Mouse (Mus musculus): ENCODE data around the gene 4930524B15Rik. TPM values are rescaled to one million over a fixed set of nuclear protein-coding genes. Genes with fewer than 3 reads are reported as not detected.
"Not testable (repeated sequence)": the region's sequence is repeated elsewhere in the genome, so short reads cannot be mapped to it uniquely, and the experiment has no call there.

4930524B15Rik gene
- total RNA-seq, 2 experiments from 2014 or later: not detected

- not testable (repeated sequence) for ATAC-seq (replicated peaks; ENCODE audit: low FRiP score, poor library complexity, severe bottlenecking)
Observed at GRCm38 (mm10) chr11:31982247-31982943, 17.0 kb downstream of the 4930524B15Rik start.

DNA sequence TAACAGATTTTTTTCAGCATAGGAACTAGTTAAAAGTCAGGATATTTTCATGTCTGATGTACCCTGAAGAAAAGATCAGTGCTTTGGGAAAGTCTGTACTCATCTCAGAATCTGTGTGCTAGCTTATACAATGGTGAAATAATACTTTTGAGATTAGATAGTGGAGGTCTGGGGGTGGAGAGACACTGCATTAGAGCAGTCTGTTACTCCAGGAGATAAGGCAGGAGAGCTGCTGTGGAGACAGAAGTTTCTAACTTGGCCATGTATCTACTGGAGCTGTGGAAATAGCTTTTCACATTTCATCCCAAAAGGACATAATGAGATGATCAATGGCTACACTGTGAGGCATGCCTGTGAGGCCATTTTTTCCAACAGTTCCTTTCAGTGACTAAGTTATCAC is 17.9 kb downstream of the 4930524B15Rik start:
- no peak for ATAC-seq (replicated peaks; ENCODE audit: low FRiP score, poor library complexity, severe bottlenecking)

- no peak for ATAC-seq (replicated peaks; ENCODE audit: low FRiP score, poor library complexity, severe bottlenecking)
Observed at GRCm38 (mm10) chr11:31984786-31985185, 19.4 kb downstream of the 4930524B15Rik start.

DNA sequence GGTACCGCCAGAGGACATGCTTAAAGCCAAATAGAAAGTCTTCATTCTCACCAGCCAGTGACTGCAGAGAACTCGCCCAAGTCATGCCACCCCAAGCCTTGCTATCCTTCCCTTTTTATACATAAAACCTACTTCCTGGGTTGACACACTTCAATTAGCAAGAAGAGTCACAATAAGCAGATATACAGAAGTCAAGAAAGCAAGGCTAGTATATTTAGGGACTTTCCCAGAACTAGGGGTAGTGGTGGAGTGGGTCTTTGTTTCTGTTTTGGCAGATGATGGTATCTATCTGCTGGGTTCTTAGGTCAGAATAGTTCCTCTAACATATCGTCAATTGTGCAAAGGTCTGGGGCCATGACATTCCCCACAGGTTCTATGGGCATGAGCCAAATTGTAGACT is 27.1 kb downstream of the 4930524B15Rik start:
- no peak for ATAC-seq (replicated peaks; ENCODE audit: low FRiP score, poor library complexity, severe bottlenecking)

GRCm38 (mm10) chr11:31999716-32000115 is 34.3 kb downstream of the 4930524B15Rik start:
- ATAC-seq (replicated peaks; ENCODE audit: low FRiP score, poor library complexity, severe bottlenecking): no peak

GRCm38 (mm10) chr11:32000281-32000680 is 34.9 kb downstream of the 4930524B15Rik start, which contains the start of gene Nsg2:
Nsg2 (plus strand) TSS chr11:32000463.
- no peak for ATAC-seq (replicated peaks; ENCODE audit: low FRiP score, poor library complexity, severe bottlenecking)

- no peak for ATAC-seq (replicated peaks; ENCODE audit: low FRiP score, poor library complexity, severe bottlenecking)
Observed at GRCm38 (mm10) chr11:32001181-32001910, 36.0 kb downstream of the 4930524B15Rik start.

GRCm38 (mm10) chr11:32002670-32003072 is 37.3 kb downstream of the 4930524B15Rik start:
- ATAC-seq (replicated peaks; ENCODE audit: low FRiP score, poor library complexity, severe bottlenecking): no peak

GRCm38 (mm10) chr11:32008049-32008448 is 42.7 kb downstream of the 4930524B15Rik start:
- not testable (repeated sequence) for ATAC-seq (replicated peaks; ENCODE audit: low FRiP score, poor library complexity, severe bottlenecking)

- ATAC-seq (replicated peaks; ENCODE audit: low FRiP score, poor library complexity, severe bottlenecking): no peak
Observed at GRCm38 (mm10) chr11:32008852-32009251, 43.5 kb downstream of the 4930524B15Rik start.

DNA sequence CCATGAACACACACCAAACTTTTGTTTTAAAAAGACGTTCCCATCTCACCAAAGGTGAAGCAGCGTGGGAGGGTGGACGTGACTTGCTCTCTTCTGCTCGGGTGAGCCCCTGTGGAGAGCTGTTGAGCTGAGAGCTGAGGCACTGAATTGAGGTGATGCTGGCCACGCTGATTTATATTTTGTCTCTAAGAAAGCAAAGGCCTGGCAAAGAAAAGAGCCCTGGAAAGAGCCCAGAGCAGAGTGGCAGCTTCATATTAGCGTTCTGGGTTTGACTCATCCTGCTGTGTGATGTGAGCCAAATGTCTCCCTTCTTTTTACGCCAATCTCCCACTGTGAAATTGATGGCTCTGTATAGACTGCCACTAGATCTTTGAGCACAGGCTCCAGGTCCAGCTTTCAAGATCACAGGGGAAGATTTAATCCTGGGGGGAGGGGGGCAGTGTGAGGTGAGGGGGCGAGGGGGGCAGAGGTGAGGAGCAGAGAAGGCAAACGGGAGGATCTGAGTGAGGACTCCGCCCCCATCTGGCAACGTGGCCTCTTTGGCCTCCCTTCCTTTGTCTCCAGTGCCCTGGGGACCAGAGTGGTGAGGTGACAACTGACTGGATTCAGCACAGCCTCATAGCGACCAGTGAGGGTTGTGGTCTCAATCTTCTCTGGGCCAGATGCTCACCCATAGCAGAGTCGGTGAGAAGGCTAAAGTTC is 44.7 kb downstream of the 4930524B15Rik start:
- no peak for ATAC-seq (replicated peaks; ENCODE audit: low FRiP score, poor library complexity, severe bottlenecking)

- ATAC-seq (replicated peaks; ENCODE audit: low FRiP score, poor library complexity, severe bottlenecking): no peak
Observed at GRCm38 (mm10) chr11:32010663-32010970, 45.2 kb downstream of the 4930524B15Rik start.

DNA sequence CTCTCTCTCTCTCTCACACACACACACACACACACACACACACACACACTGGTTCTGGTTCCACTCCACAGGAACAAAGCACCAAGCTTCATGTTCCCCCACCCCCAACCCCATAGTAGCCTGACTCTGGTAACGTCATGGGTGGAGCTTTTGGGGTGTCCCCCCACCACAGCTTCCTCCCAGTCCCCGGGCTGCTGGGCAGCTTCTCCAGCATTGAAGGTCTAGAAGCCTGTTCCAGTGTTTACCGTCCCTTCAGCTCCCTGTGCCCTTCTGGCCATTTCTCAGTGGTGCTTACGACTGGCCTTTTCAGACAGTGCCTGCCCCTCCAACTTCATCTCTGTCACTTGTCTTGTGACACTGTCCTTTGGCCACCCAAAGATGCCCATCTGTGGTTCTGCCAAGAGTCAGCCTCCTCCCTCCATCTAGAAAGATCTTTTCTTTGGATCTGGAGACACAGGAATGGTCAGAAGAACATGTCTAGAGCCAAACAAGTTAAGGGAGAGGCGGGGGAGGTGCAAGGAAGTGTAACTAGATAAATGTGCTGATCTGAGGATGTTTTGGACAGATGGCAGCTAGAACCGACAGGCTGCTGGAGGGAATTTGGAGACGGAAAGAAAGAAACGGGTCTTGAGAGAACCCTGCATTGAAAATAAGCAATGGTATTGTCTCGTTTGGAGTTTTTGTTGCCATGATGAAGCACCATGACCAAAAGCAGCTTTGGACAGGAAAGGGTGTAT is 46.6 kb downstream of the 4930524B15Rik start:
- ATAC-seq (replicated peaks; ENCODE audit: low FRiP score, poor library complexity, severe bottlenecking): no peak

DNA sequence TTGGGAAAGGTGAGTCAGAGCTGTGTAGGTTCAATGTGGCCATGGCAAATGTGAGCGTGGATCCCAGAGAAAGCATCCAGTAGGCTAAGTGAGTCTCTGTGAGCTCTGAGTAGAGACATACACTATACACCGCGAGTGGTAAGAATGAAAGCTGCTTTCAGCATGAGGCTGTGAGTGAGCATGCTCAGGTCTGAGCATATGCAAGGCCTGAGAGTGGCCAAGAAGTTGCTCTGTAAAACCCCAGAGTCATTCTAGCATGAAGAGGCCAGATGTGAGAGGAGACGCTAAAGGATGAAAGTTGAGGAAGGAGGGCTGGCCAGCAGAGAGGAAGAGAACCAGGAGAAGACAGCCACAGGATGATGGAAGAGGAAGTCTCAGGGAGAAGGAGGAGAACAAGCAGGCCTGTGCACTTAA is 47.6 kb downstream of the 4930524B15Rik start:
- no peak for ATAC-seq (replicated peaks; ENCODE audit: low FRiP score, poor library complexity, severe bottlenecking)

DNA sequence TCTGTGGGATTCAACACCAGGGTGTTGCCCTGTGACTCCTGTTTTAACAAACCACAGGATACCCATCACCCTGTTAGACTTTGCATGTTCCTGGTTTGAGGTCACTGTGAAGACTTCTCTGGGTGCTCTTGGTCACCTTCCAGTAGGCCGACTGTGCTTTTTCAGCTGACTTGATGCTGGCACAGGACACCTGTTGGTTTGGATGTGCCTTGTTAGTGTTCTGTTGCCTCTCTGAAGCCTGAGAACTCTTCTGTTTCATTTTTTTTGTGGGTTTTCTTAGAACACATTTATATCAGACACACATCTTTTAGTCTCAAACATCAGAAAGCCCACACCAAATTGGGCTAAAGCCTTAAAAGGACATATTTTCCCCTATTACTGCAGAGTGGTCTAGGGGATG is 48.2 kb downstream of the 4930524B15Rik start:
- no peak for ATAC-seq (replicated peaks; ENCODE audit: low FRiP score, poor library complexity, severe bottlenecking)

GRCm38 (mm10) chr11:32018201-32018600 is 52.8 kb downstream of the 4930524B15Rik start:
- no peak for ATAC-seq (replicated peaks; ENCODE audit: low FRiP score, poor library complexity, severe bottlenecking)

GRCm38 (mm10) chr11:32020031-32020965 is 54.9 kb downstream of the 4930524B15Rik start:
- no peak for ATAC-seq (replicated peaks; ENCODE audit: low FRiP score, poor library complexity, severe bottlenecking)

- ATAC-seq (replicated peaks; ENCODE audit: low FRiP score, poor library complexity, severe bottlenecking): no peak
Observed at GRCm38 (mm10) chr11:32026634-32027033, 61.2 kb downstream of the 4930524B15Rik start.

All from erythroblast, adult 5-6 weeks (primary cell).